Mouse (Mus musculus) E14TG2a.4 (cell line): ENCODE measurements around the gene Meis3.

Experiments used
- CTCF ChIP-seq: conservative IDR thresholded peaks from 2 replicates; pipeline ENCODE4 v1.5.1; 2014; ENCODE audit warnings: low read length
- NANOG ChIP-seq: IDR thresholded peaks from 2 replicates; pipeline ENCODE4 v1.6.1; 2014; ENCODE audit warnings: borderline replicate concordance, low read length, mixed read lengths
- POU5F1 ChIP-seq: IDR thresholded peaks from 2 replicates; pipeline ENCODE4 v1.6.1; 2014; ENCODE audit warnings: low read length, borderline replicate concordance

GRCm38 (mm10) chr7:16155132-16155872, 19.6 kb upstream of the Meis3 start:
- TF ChIP-seq CTCF = no peak
- TF ChIP-seq NANOG = no peak
- TF ChIP-seq POU5F1 = no peak
